Mouse (Mus musculus) MEL (cell line): ENCODE data around the gene Sptssa. TPM values are rescaled to one million over a fixed set of nuclear protein-coding genes. Genes with fewer than 3 reads are reported as not detected.

ENCODE experiments used
- DNase-seq: peaks from one replicate; pipeline ENCODE4 v3.0.0; 2011; ENCODE audit warnings: low read depth, low spot score
- H3K27ac ChIP-seq: 2 replicates; pipeline ENCODE4 v1.5.1; 2012; ENCODE audit warnings: low read depth, mild to moderate bottlenecking, control low read depth, low read length, moderate library complexity; ENCODE audit not compliant: control insufficient read depth
- H3K27me3 ChIP-seq, 2 experiments: fragments of 150-350 bp in 1 of 2; sonication (generic) in 1 of 2; 2 replicates each; pipeline ENCODE4 v1.6.1; 2012; ENCODE audit warnings: low read length in 2 of 2, mild to moderate bottlenecking in 2 of 2, improper control_type of control experiment in 1 of 2, moderate library complexity in 1 of 2; ENCODE audit not compliant: insufficient read depth in 2 of 2, control insufficient read depth in 1 of 2
- H3K36me3 ChIP-seq, 2 experiments: 2 replicates each; pipeline ENCODE4 v1.6.1; 2012 to 2014; ENCODE audit warnings: low read length in 2 of 2, improper control_type of control experiment in 1 of 2, inconsistent platforms in 1 of 2, mild to moderate bottlenecking in 1 of 2; ENCODE audit not compliant: insufficient read depth in 2 of 2, control insufficient read depth in 1 of 2
- H3K4me1 ChIP-seq, 2 experiments: fragments of 150-350 bp in 1 of 2; sonication (generic) in 1 of 2; 2 replicates each; pipeline ENCODE4 v1.6.1; 2012; ENCODE audit warnings: low read length in 2 of 2, improper control_type of control experiment in 1 of 2, mild to moderate bottlenecking in 1 of 2; ENCODE audit not compliant: insufficient read depth in 2 of 2, control insufficient read depth in 1 of 2
- H3K4me3 ChIP-seq, 2 experiments: fragments of 150-350 bp in 1 of 2; sonication (generic) in 1 of 2; 2 replicates each; pipeline ENCODE4 v1.5.1; 2012; ENCODE audit warnings: low read depth in 2 of 2, low read length in 2 of 2, mild to moderate bottlenecking in 2 of 2, moderate library complexity in 2 of 2, control low read depth in 1 of 2, improper control_type of control experiment in 1 of 2; ENCODE audit not compliant: control insufficient read depth in 1 of 2, insufficient read depth in 1 of 2
- H3K79me2 ChIP-seq: 2 replicates; pipeline ENCODE4 v1.6.1; 2012; ENCODE audit warnings: mild to moderate bottlenecking, low read length, moderate library complexity; ENCODE audit not compliant: control insufficient read depth, poor library complexity, insufficient read depth
- H3K9ac ChIP-seq: 2 replicates; pipeline ENCODE4 v1.6.1; 2012; ENCODE audit warnings: low read depth, mild to moderate bottlenecking, control low read depth, low read length, moderate library complexity; ENCODE audit not compliant: control insufficient read depth, poor library complexity, severe bottlenecking
- H3K9me3 ChIP-seq: fragments of 150-350 bp; sonication (generic); replicated peaks from 2 replicates; pipeline ENCODE4 v1.6.1; 2012; ENCODE audit warnings: mild to moderate bottlenecking, low read length, improper control_type of control experiment, moderate library complexity; ENCODE audit not compliant: insufficient read depth
- BHLHE40 ChIP-seq: IDR thresholded peaks from 2 replicates; pipeline ENCODE4 v1.6.1; 2012; ENCODE audit warnings: low read depth, mild to moderate bottlenecking, inconsistent platforms, low read length, improper control_type of control experiment, borderline replicate concordance
- CHD1 ChIP-seq: IDR thresholded peaks from 2 replicates; pipeline ENCODE4 v1.6.1; 2012; ENCODE audit warnings: low read depth, mild to moderate bottlenecking, inconsistent platforms, low read length, improper control_type of control experiment
- CTCF ChIP-seq, 3 experiments: IDR thresholded peaks in 2 of 3; conservative IDR thresholded peaks in 1 of 3; 2 replicates each; pipeline ENCODE4 v1.5.1; 2011 to 2012; ENCODE audit warnings: low read length in 3 of 3, low read depth in 2 of 3, mild to moderate bottlenecking in 2 of 3, improper control_type of control experiment in 1 of 3, inconsistent platforms in 1 of 3, mixed read lengths in 1 of 3, moderate library complexity in 1 of 3; ENCODE audit not compliant: control insufficient read depth in 1 of 3, insufficient read depth in 1 of 3, poor library complexity in 1 of 3, severe bottlenecking in 1 of 3
- EP300 ChIP-seq, 2 experiments: IDR thresholded peaks; 2 replicates each; pipeline ENCODE4 v1.6.1; 2011; ENCODE audit warnings: improper control_type of control experiment in 2 of 2, low read length in 2 of 2, low read depth in 1 of 2, mild to moderate bottlenecking in 1 of 2
- ETS1 ChIP-seq: IDR thresholded peaks from 2 replicates; pipeline ENCODE4 v1.6.1; 2012; ENCODE audit warnings: low read depth, mild to moderate bottlenecking, inconsistent platforms, low read length, improper control_type of control experiment, moderate library complexity
- GATA1 ChIP-seq: IDR thresholded peaks from 2 replicates; pipeline ENCODE4 v1.6.1; 2011; ENCODE audit warnings: low read depth, low read length, improper control_type of control experiment
- HCFC1 ChIP-seq: IDR thresholded peaks from 2 replicates; pipeline ENCODE4 v1.6.1; 2012; ENCODE audit warnings: low read depth, mild to moderate bottlenecking, inconsistent platforms, low read length, improper control_type of control experiment, moderate library complexity
- JUND ChIP-seq: IDR thresholded peaks from 2 replicates; pipeline ENCODE4 v1.6.1; 2011; ENCODE audit warnings: low read depth, mild to moderate bottlenecking, improper control_type of control experiment, low read length
- MAX ChIP-seq: IDR thresholded peaks from 2 replicates; pipeline ENCODE4 v1.6.1; 2011; ENCODE audit warnings: low read length, improper control_type of control experiment
- MXI1 ChIP-seq: IDR thresholded peaks from 2 replicates; pipeline ENCODE4 v1.6.1; 2011; ENCODE audit warnings: mild to moderate bottlenecking, low read depth, low read length, improper control_type of control experiment
- NRF1 ChIP-seq: IDR thresholded peaks from 2 replicates; pipeline ENCODE4 v1.6.1; 2014; ENCODE audit warnings: low read depth, mild to moderate bottlenecking, inconsistent platforms, low read length, improper control_type of control experiment, moderate library complexity; ENCODE audit not compliant: poor library complexity, insufficient read depth, severe bottlenecking
- SMC3 ChIP-seq: IDR thresholded peaks from 2 replicates; pipeline ENCODE4 v1.6.1; 2011; ENCODE audit warnings: low read depth, low read length, improper control_type of control experiment
- TBP ChIP-seq: IDR thresholded peaks from 2 replicates; pipeline ENCODE4 v1.8.0; 2011; ENCODE audit warnings: low read depth, low read length, improper control_type of control experiment
- TCF12 ChIP-seq: IDR thresholded peaks from 2 replicates; pipeline ENCODE4 v1.6.1; 2014; ENCODE audit warnings: low read depth, mild to moderate bottlenecking, inconsistent platforms, low read length, improper control_type of control experiment, moderate library complexity
- USF1 ChIP-seq: IDR thresholded peaks from 2 replicates; pipeline ENCODE4 v1.6.1; 2014; ENCODE audit warnings: low read depth, mild to moderate bottlenecking, inconsistent platforms, low read length, improper control_type of control experiment, moderate library complexity
- USF2 ChIP-seq, 2 experiments: IDR thresholded peaks; 2 replicates each; pipeline ENCODE4 v1.6.1; 2011 to 2012; ENCODE audit warnings: improper control_type of control experiment in 2 of 2, low read length in 2 of 2, borderline replicate concordance in 1 of 2, inconsistent platforms in 1 of 2, low read depth in 1 of 2, mild to moderate bottlenecking in 1 of 2; ENCODE audit not compliant: insufficient read depth in 1 of 2
- ZC3H11A ChIP-seq: IDR thresholded peaks from 2 replicates; pipeline ENCODE4 v1.6.1; 2012; ENCODE audit warnings: low read depth, mild to moderate bottlenecking, inconsistent platforms, low read length, improper control_type of control experiment
- ZMIZ1 ChIP-seq: IDR thresholded peaks from 2 replicates; pipeline ENCODE4 v1.6.1; 2012; ENCODE audit warnings: low read depth, mild to moderate bottlenecking, inconsistent platforms, low read length, improper control_type of control experiment, moderate library complexity
- ZNF384 ChIP-seq: IDR thresholded peaks from 2 replicates; pipeline ENCODE4 v1.6.1; 2012; ENCODE audit warnings: low read depth, mild to moderate bottlenecking, inconsistent platforms, low read length, improper control_type of control experiment
- polyA plus RNA-seq, 2 experiments: library from polyadenylated mRNA; stranded (reverse) in 1 of 2; unstranded in 1 of 2; fragments of >175 nt in 1 of 2; fragments of >200 nt in 1 of 2; gene quantifications; 2 replicates each; pipeline versions ENCODE4 v1.2.1 to v1.2.4; 2012; ENCODE audit warnings: low replicate concordance in 2 of 2, low read depth in 1 of 2; ENCODE audit not compliant: insufficient read length in 2 of 2, insufficient read depth in 1 of 2, missing spikeins in 1 of 2
- total RNA-seq: library from RNA; depleted of rRNA; stranded (reverse); fragments of 300-350 nt; gene quantifications from 2 replicates; pipeline ENCODE4 v1.2.3, GENCODE M21; 2012

The Sptssa gene
- total and polyA plus RNA-seq, 3 experiments: 58.1 to 166 TPM; not detected in 1

GRCm38 (mm10) chr12:54675396-54675795 lies 19.0 kb upstream of the Sptssa start:
- TF ChIP-seq CTCF (IDR thresholded peaks at IDR 0.05 in 2 of 3, conservative IDR thresholded peaks at IDR 0.05 in 1 of 3; ENCODE audit: control insufficient read depth in 1 of 3, insufficient read depth in 1 of 3, low read depth in 2 of 3, low read length in 3 of 3, poor library complexity in 1 of 3, severe bottlenecking in 1 of 3): peak in 2 of 3 experiments; percentile 16 to 35; a peak in 3 of 6 replicates
- no peak for TF ChIP-seq HCFC1
- TF ChIP-seq EP300 (IDR thresholded peaks at IDR 0.05; ENCODE audit: low read depth in 1 of 2, low read length in 2 of 2): no peak
- no peak for TF ChIP-seq BHLHE40
- TF ChIP-seq SMC3: 0 out of 2 replicates have a peak, but pooled peaks have one; percentile 13
- no peak for TF ChIP-seq USF1
- TF ChIP-seq MAX: no peak
- no peak for TF ChIP-seq TCF12
- H3K27ac ChIP-seq: no peak overlapping the region
- no peaks in the 10 kb centered on the region; a peak in 1 of 4 replicates for H3K4me1 ChIP-seq
- H3K4me3 ChIP-seq: no peak overlapping the region
- H3K27me3 ChIP-seq: no peaks in the 10 kb centered on the region
- H3K9me3 ChIP-seq: no peaks in the 10 kb centered on the region
- no peak for DNase-seq
- peaks cover 2 to 18% of the 10 kb centered on the region in 2 experiments for H3K36me3 ChIP-seq
- no peak overlapping the region for H3K9ac ChIP-seq
- no peaks in the 10 kb centered on the region for H3K79me2 ChIP-seq

GRCm38 (mm10) chr12:54671262-54671661 lies 14.9 kb upstream of the Sptssa start:
- Histone ChIP-seq H3K4me3 (no peak overlapping the region), H3K27ac (no peak overlapping the region), H3K4me1 (no peaks in the 10 kb centered on the region), H3K27me3 (no peaks in the 10 kb centered on the region), H3K36me3 (peaks cover 0 to 11% of the 10 kb centered on the region in 2 experiments; a peak in 2 of 4 replicates), H3K9ac (no peak overlapping the region), H3K79me2 (no peaks in the 10 kb centered on the region), H3K9me3 (no peaks in the 10 kb centered on the region)
- no peak for DNase-seq
- TF ChIP-seq BHLHE40 (no peak), USF1 (no peak), EP300 (IDR thresholded peaks at IDR 0.05; ENCODE audit: low read depth in 1 of 2, low read length in 2 of 2) (no peak), HCFC1 (no peak), GATA1 (no peak), ZMIZ1 (no peak), USF2 (IDR thresholded peaks at IDR 0.05; ENCODE audit: borderline replicate concordance in 1 of 2, insufficient read depth in 1 of 2, low read depth in 1 of 2, low read length in 2 of 2) (no peak), ZC3H11A (no peak), JUND (no peak), CHD1 (no peak)

- Histone ChIP-seq H3K27me3 (no peaks in the 10 kb centered on the region), H3K9me3 (no peaks in the 10 kb centered on the region), H3K4me3 (no peak overlapping the region)
- no peak for TF ChIP-seq CTCF (IDR thresholded peaks at IDR 0.05 in 2 of 3, conservative IDR thresholded peaks at IDR 0.05 in 1 of 3; ENCODE audit: control insufficient read depth in 1 of 3, insufficient read depth in 1 of 3, low read depth in 2 of 3, low read length in 3 of 3, poor library complexity in 1 of 3, severe bottlenecking in 1 of 3)
- TF ChIP-seq NRF1: no peak
- TF ChIP-seq ZNF384: no peak
- TF ChIP-seq TBP: no peak
- TF ChIP-seq ETS1: no peak
- no peak for TF ChIP-seq MXI1
- TF ChIP-seq, all 39 proteins: peak for 0
- Histone ChIP-seq H3K27ac (no peak overlapping the region), H3K4me1 (no peaks in the 10 kb centered on the region), H3K36me3 (peaks cover 0 to 4% of the 10 kb centered on the region in 2 experiments; a peak in 2 of 4 replicates), H3K9ac (no peak overlapping the region), H3K79me2 (no peaks in the 10 kb centered on the region)
- no peak for DNase-seq
These were observed 11.8 kb upstream of the Sptssa start for GRCm38 (mm10) chr12:54668141-54668540.
